Mouse (Mus musculus): ENCODE data around the gene Rhox4e. TPM values are rescaled to one million over a fixed set of nuclear protein-coding genes. Genes with fewer than 3 reads are reported as not detected.

Rhox4e gene
- polyA plus RNA-seq (2014; fragmentation: Illumina TruSeq; extraction: RNeasy Lipid Tissue Mini Kit (QIAGEN cat#74804); ENCODE audit: low read depth, low replicate concordance) = not detected

DNA sequence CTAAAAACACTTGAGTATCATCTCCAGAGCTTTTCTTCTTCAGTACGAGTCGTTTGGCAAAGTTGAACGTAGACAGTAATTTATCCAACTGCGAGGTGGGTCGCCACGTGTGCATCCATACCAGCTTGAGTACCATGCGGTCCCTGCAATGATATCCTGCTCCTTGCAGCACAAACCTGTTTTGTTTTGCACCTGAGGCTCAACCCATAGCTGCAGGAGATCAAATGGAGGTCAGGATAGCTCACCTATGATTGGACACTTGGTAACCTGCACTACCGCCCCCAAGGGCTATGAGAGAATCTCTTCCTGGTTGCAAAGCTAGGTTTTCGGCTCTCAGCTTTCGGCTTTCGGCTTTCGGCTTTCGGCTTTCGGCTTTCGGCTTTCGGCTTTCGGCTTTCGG lies at the start of gene Rhox4e:
Gene Rhox4e, plus strand, starts transcription at position 301 of the 400 bp plus-strand sequence.

DNA sequence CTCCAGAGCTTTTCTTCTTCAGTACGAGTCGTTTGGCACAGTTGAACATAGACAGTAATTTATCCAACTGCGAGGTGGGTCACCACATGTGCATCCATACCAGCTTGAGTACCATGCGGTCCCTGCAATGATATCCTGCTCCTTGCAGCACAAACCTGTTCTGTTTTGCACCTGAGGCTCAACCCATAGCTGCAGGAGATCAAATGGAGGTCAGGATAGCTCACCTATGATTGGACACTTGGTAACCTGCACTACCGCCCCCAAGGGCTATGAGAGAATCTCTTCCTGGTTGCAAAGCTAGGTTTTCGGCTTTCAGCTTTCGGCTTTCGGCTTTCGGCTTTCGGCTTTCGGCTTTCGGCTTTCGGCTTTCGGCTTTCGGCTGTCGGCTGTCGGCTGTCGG lies 43.2 kb upstream of the Rhox4e start, which contains the start of gene Rhox4d:
Gene Rhox4d, plus strand, starts transcription at position 301 of the 400 bp plus-strand sequence.

DNA sequence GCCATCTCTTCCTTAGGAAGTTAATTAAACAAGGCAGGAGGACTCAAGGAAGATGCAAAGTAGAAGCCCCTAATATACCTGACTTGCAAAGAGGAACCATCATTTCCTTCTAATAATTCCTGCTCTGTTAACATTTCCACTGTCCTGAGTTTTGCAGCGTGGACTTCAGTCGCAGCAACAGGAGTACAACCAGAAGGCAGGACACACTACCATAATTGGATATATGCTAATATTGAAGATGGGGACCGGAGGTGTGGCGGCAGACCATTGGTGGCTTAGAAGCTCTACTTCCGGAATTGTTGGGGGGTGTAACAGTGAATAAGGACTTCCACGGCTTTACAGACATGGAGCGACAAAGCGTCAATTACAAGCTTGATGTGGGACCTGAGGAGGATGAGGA lies 27.1 kb upstream of the Rhox4e start, which contains the start of gene Rhox2e:
Gene Rhox2e, plus strand, starts transcription at position 301 of the 400 bp plus-strand sequence.

DNA sequence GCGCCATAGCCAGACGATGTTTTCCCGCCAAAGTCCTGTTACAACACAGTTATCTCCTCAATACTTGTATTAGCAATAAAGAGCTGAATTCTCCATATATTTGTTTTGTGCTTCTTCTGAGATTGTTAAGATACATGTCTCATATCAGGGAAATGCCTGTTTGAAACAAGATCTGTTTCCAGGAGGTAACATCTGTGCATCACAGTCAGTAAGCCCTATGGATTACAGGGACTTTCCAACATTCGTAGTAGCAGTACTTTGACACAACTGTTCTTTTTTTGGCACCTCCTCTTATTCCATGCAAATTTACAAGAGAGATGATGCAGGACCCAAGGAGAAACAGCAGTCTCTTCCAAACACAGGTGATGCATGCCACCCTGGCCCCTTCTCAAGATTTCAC lies 15.5 kb upstream of the Rhox4e start, which contains the start of gene Rhox3e:
Gene Rhox3e, plus strand, starts transcription at position 301 of the 400 bp plus-strand sequence.

DNA sequence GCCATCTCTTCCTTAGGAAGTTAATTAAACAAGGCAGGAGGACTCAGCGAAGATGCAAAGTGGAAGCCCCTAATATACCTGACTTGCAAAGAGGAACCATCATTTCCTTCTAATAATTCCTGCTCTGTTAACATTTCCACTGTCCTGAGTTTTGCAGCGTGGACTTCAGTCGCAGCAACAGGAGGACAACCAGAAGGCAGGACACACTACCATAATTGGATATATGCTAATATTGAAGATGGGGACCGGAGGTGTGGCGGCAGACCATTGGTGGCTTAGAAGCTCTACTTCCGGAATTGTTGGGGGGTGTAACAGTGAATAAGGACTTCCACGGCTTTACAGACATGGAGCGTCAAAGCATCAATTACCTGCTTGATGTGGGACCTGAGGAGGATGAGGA lies 13.9 kb downstream of the Rhox4e start, which contains the start of gene Rhox2f:
Gene Rhox2f, plus strand, starts transcription at position 301 of the 400 bp plus-strand sequence.

DNA sequence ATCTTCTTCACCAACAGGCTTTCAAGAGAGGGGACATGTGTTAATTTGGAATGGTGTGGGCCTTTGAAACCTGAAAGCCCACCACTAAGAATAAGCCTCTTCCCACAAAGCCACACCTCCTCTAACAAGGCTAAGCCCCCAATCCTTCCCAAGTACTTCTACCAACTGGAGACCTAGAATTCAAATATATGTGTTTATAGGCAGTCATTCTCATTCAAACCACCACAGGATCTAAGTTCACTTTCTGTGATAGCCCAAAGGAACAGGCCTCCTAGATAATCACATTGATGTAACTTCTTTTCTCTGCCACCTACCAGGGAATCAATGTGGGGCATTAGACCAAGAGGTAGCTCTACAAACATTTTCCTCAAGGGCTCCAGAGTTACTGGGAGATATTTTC lies 23.5 kb downstream of the Rhox4e start, which contains the start of gene Rhox3f:
Gene Rhox3f, plus strand, starts transcription at position 301 of the 400 bp plus-strand sequence.

DNA sequence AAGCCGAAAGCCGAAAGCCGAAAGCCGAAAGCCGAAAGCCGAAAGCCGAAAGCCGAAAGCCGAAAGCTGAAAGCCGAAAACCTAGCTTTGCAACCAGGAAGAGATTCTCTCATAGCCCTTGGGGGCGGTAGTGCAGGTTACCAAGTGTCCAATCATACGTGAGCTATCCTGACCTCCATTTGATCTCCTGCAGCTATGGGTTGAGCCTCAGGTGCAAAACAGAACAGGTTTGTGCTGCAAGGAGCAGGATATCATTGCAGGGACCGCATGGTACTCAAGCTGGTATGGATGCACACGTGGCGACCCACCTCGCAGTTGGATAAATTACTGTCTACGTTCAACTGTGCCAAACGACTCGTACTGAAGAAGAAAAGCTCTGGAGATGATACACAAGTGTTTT lies 50.4 kb downstream of the Rhox4e start, which contains the start of gene Rhox4f:
Gene Rhox4f, minus strand, starts transcription at position 101 of the 400 bp plus-strand sequence.

Other genes with a start within 250 kb of the Rhox4e start
- not detected for gene Rhox3a2, start 177.4 kb upstream of the Rhox4e start, polyA plus RNA-seq (2014; fragmentation: Illumina TruSeq; extraction: RNeasy Lipid Tissue Mini Kit (QIAGEN cat#74804); ENCODE audit: low read depth, low replicate concordance)
- gene Rhox4a2, start 166.6 kb upstream of the Rhox4e start, polyA plus RNA-seq (2014; fragmentation: Illumina TruSeq; extraction: RNeasy Lipid Tissue Mini Kit (QIAGEN cat#74804); ENCODE audit: low read depth, low replicate concordance) = not detected
- not detected for gene Rhox2b, start 145.3 kb upstream of the Rhox4e start, polyA plus RNA-seq (2014; fragmentation: Illumina TruSeq; extraction: RNeasy Lipid Tissue Mini Kit (QIAGEN cat#74804); ENCODE audit: low read depth, low replicate concordance)
- not detected for gene Rhox4b, start 124.9 kb upstream of the Rhox4e start, polyA plus RNA-seq (2014; fragmentation: Illumina TruSeq; extraction: RNeasy Lipid Tissue Mini Kit (QIAGEN cat#74804); ENCODE audit: low read depth, low replicate concordance)
- gene Rhox2c, start 103.7 kb upstream of the Rhox4e start, polyA plus RNA-seq (2014; fragmentation: Illumina TruSeq; extraction: RNeasy Lipid Tissue Mini Kit (QIAGEN cat#74804); ENCODE audit: low read depth, low replicate concordance) = not detected
- not detected for gene Rhox3c, start 98.8 kb upstream of the Rhox4e start, polyA plus RNA-seq (2014; fragmentation: Illumina TruSeq; extraction: RNeasy Lipid Tissue Mini Kit (QIAGEN cat#74804); ENCODE audit: low read depth, low replicate concordance)
- gene Rhox4c, start 77.1 kb upstream of the Rhox4e start, polyA plus RNA-seq (2014; fragmentation: Illumina TruSeq; extraction: RNeasy Lipid Tissue Mini Kit (QIAGEN cat#74804); ENCODE audit: low read depth, low replicate concordance) = not detected
- gene Rhox2d, start 64.0 kb upstream of the Rhox4e start, polyA plus RNA-seq (2014; fragmentation: Illumina TruSeq; extraction: RNeasy Lipid Tissue Mini Kit (QIAGEN cat#74804); ENCODE audit: low read depth, low replicate concordance) = not detected
- not detected for gene Rhox4d, start 43.1 kb upstream of the Rhox4e start, polyA plus RNA-seq (2014; fragmentation: Illumina TruSeq; extraction: RNeasy Lipid Tissue Mini Kit (QIAGEN cat#74804); ENCODE audit: low read depth, low replicate concordance)
- not detected for gene Rhox2e, start 27.0 kb upstream of the Rhox4e start, polyA plus RNA-seq (2014; fragmentation: Illumina TruSeq; extraction: RNeasy Lipid Tissue Mini Kit (QIAGEN cat#74804); ENCODE audit: low read depth, low replicate concordance)
- gene Rhox3e, start 15.4 kb upstream of the Rhox4e start, polyA plus RNA-seq (2014; fragmentation: Illumina TruSeq; extraction: RNeasy Lipid Tissue Mini Kit (QIAGEN cat#74804); ENCODE audit: low read depth, low replicate concordance) = not detected
- gene Rhox2f, start 14.0 kb downstream of the Rhox4e start, polyA plus RNA-seq (2014; fragmentation: Illumina TruSeq; extraction: RNeasy Lipid Tissue Mini Kit (QIAGEN cat#74804); ENCODE audit: low read depth, low replicate concordance) = not detected
- not detected for gene Rhox3f, start 23.6 kb downstream of the Rhox4e start, polyA plus RNA-seq (2014; fragmentation: Illumina TruSeq; extraction: RNeasy Lipid Tissue Mini Kit (QIAGEN cat#74804); ENCODE audit: low read depth, low replicate concordance)
- gene Rhox4f, start 50.3 kb downstream of the Rhox4e start, polyA plus RNA-seq (2014; fragmentation: Illumina TruSeq; extraction: RNeasy Lipid Tissue Mini Kit (QIAGEN cat#74804); ENCODE audit: low read depth, low replicate concordance) = not detected
- gene Rhox3g, start 71.2 kb downstream of the Rhox4e start, polyA plus RNA-seq (2014; fragmentation: Illumina TruSeq; extraction: RNeasy Lipid Tissue Mini Kit (QIAGEN cat#74804); ENCODE audit: low read depth, low replicate concordance) = not detected
- not detected for gene Rhox2g, start 86.1 kb downstream of the Rhox4e start, polyA plus RNA-seq (2014; fragmentation: Illumina TruSeq; extraction: RNeasy Lipid Tissue Mini Kit (QIAGEN cat#74804); ENCODE audit: low read depth, low replicate concordance)
- gene Rhox4g, start 93.9 kb downstream of the Rhox4e start, polyA plus RNA-seq (2014; fragmentation: Illumina TruSeq; extraction: RNeasy Lipid Tissue Mini Kit (QIAGEN cat#74804); ENCODE audit: low read depth, low replicate concordance) = not detected
- gene Rhox3h, start 111.4 kb downstream of the Rhox4e start, polyA plus RNA-seq (2014; fragmentation: Illumina TruSeq; extraction: RNeasy Lipid Tissue Mini Kit (QIAGEN cat#74804); ENCODE audit: low read depth, low replicate concordance) = not detected
- gene Rhox2h, start 115.9 kb downstream of the Rhox4e start, polyA plus RNA-seq (2014; fragmentation: Illumina TruSeq; extraction: RNeasy Lipid Tissue Mini Kit (QIAGEN cat#74804); ENCODE audit: low read depth, low replicate concordance) = not detected
- gene Rhox5, start 247.4 kb downstream of the Rhox4e start, polyA plus RNA-seq (2014; fragmentation: Illumina TruSeq; extraction: RNeasy Lipid Tissue Mini Kit (QIAGEN cat#74804); ENCODE audit: low read depth, low replicate concordance) = 1.9 TPM

Data from adipose tissue, adult 10 weeks (tissue).